Mouse (Mus musculus): Measurements from ENCODE around the gene A730049H05Rik. TPM values are rescaled to one million over a fixed set of nuclear protein-coding genes. Genes with fewer than 3 reads are reported as not detected.

The A730049H05Rik gene
- polyA plus RNA-seq (2015; fragmentation: Illumina TruSeq; extraction: RNeasy Lipid Tissue Mini Kit (QIAGEN cat#74804); ENCODE audit: low read depth, low replicate concordance), result not detected

DNA sequence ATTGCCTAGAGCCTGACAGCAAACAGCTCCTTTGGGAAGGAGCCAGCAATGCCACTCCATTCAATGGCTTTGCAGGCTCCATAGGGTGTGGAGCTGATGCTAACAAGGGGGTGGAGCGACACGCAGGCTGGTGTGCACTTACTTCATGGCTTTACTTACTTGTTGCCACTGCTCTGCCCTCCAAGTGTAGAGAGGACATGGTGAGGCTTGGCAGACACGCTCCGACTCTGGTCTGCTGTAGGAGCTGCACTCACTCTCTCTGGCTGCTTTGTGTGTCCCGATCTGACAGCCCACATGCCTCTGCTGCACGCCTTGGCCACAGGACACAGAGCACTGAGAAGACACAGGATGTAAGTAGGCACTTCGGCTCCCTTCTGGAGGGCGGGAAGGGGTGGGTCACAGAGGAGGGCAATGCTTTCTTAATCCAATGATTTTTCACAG is at the start of gene A730049H05Rik:
A730049H05Rik (plus strand) TSS at position 168 of the 441 bp plus-strand sequence.

DNA sequence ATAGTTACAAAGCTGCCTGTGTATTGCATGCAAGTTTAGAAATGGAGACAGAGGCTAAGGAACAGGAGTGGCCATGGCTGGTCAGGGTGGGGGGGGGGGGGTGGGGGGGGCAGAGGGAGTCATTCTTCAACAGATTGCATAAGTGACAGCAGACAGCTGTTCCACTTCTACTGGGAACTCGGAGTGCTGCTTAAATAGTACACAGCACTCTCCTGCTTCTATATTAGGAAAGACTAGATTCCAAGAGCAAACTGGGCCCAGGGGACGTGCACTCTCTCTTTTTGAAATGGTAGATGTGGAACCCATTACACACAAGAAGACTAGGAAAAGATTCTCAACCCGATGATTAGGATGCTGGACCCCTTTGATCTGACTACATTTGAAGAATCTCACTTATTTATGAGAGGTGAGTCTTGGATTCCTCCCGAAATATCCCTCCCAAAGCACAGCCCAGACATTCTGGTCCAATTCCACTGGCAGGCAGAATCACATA is 52.9 kb downstream of the A730049H05Rik start, which contains the start of gene Gm15737:
Gm15737 (plus strand) TSS at position 269 of the 493 bp plus-strand sequence.

Other genes with a start within 250 kb of the A730049H05Rik start
- gene Prickle2, start 110.3 kb upstream of the A730049H05Rik start, polyA plus RNA-seq (2015; fragmentation: Illumina TruSeq; extraction: RNeasy Lipid Tissue Mini Kit (QIAGEN cat#74804); ENCODE audit: low read depth, low replicate concordance), result 70.8 TPM
- not detected for gene Gm15737, start 52.9 kb downstream of the A730049H05Rik start, polyA plus RNA-seq (2015; fragmentation: Illumina TruSeq; extraction: RNeasy Lipid Tissue Mini Kit (QIAGEN cat#74804); ENCODE audit: low read depth, low replicate concordance)
- 0.95 TPM for gene Adamts9, start 127.0 kb downstream of the A730049H05Rik start, polyA plus RNA-seq (2015; fragmentation: Illumina TruSeq; extraction: RNeasy Lipid Tissue Mini Kit (QIAGEN cat#74804); ENCODE audit: low read depth, low replicate concordance)